Mouse (Mus musculus): ENCODE measurements around the gene Gcgr. TPM values are rescaled to one million over a fixed set of nuclear protein-coding genes. Genes with fewer than 3 reads are reported as not detected.

Gene Gcgr
- total and polyA plus RNA-seq, 3 experiments: not detected

GRCm38 (mm10) chr11:120535145-120535544 lies 4.6 kb downstream of the Gcgr start:
- H3K9me3 ChIP-seq (replicated peaks; ENCODE audit: insufficient read depth, low read length): no peaks in the 10 kb centered on the region
- no peak for TF ChIP-seq MAX (IDR thresholded peaks at IDR 0.05; ENCODE audit: low read length)
- no peak for TF ChIP-seq EP300 (IDR thresholded peaks at IDR 0.05; ENCODE audit: low read depth in 1 of 2, low read length in 2 of 2)
- TF ChIP-seq MYC (IDR thresholded peaks at IDR 0.05; ENCODE audit: low read depth, low read length): no peak
- no peak for TF ChIP-seq JUND (IDR thresholded peaks at IDR 0.05; ENCODE audit: low read depth, low read length)
- TF ChIP-seq MYB (IDR thresholded peaks at IDR 0.05; ENCODE audit: low read depth, low read length): no peak
- no peak for TF ChIP-seq BHLHE40 (IDR thresholded peaks at IDR 0.05; ENCODE audit: borderline replicate concordance, low read depth, low read length)
- no peak overlapping the region for H3K4me3 ChIP-seq (ENCODE audit: control insufficient read depth in 1 of 2, insufficient read depth in 1 of 2, low read depth in 2 of 2, low read length in 2 of 2)
- peaks cover 5 to 10% of the 10 kb centered on the region in 2 experiments; a peak in 2 of 4 replicates for H3K27me3 ChIP-seq (ENCODE audit: control insufficient read depth in 1 of 2, insufficient read depth in 2 of 2, low read length in 2 of 2)
- H3K36me3 ChIP-seq (ENCODE audit: control insufficient read depth in 1 of 2, insufficient read depth in 2 of 2, low read length in 2 of 2): no peaks in the 10 kb centered on the region
- no peak overlapping the region for H3K9ac ChIP-seq (ENCODE audit: control insufficient read depth, low read depth, low read length, poor library complexity, severe bottlenecking)
- no peak overlapping the region for H3K27ac ChIP-seq (ENCODE audit: control insufficient read depth, low read depth, low read length)
- peaks cover 0 to 10% of the 10 kb centered on the region in 2 experiments; a peak in 1 of 4 replicates for H3K4me1 ChIP-seq (ENCODE audit: control insufficient read depth in 1 of 2, insufficient read depth in 2 of 2, low read length in 2 of 2)
- no peaks in the 10 kb centered on the region for H3K79me2 ChIP-seq (ENCODE audit: control insufficient read depth, insufficient read depth, low read length, poor library complexity)
- DNase-seq (ENCODE audit: low read depth, low spot score): no peak

DNA sequence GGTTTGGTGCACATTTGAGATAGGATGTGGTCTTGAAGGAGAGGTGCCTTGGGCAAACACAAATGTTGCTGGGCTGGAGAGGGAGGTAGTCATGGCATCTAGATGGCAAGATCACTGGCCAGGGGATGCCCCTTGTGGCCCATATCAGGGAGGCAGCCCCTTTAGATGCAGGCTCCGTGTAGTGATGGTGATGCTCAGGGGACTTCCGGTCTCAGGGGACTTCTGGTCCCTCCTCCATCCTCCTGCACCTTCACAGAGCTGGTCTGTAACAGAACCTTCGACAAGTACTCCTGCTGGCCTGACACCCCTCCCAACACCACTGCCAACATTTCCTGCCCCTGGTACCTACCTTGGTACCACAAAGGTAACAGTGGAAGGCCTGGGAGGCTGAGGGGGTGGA lies 5.3 kb downstream of the Gcgr start:
- H3K9me3 ChIP-seq (replicated peaks; ENCODE audit: insufficient read depth, low read length): no peaks in the 10 kb centered on the region
- peaks cover 5 to 10% of the 10 kb centered on the region in 2 experiments; a peak in 2 of 4 replicates for H3K27me3 ChIP-seq (ENCODE audit: control insufficient read depth in 1 of 2, insufficient read depth in 2 of 2, low read length in 2 of 2)
- no peaks in the 10 kb centered on the region for H3K36me3 ChIP-seq (ENCODE audit: control insufficient read depth in 1 of 2, insufficient read depth in 2 of 2, low read length in 2 of 2)
- H3K9ac ChIP-seq (ENCODE audit: control insufficient read depth, low read depth, low read length, poor library complexity, severe bottlenecking): no peak overlapping the region
- TF ChIP-seq POLR2A (IDR thresholded peaks at IDR 0.05; ENCODE audit: control insufficient read depth in 1 of 2, insufficient read depth in 1 of 2, low read depth in 1 of 2, low read length in 2 of 2, poor library complexity in 1 of 2): 0 out of 4 replicates have a peak, but pooled peaks of 1 of the 2 experiments have one; percentile 18
- no peak for TF ChIP-seq HCFC1 (IDR thresholded peaks at IDR 0.05; ENCODE audit: low read depth, low read length)
- H3K4me3 ChIP-seq (ENCODE audit: control insufficient read depth in 1 of 2, insufficient read depth in 1 of 2, low read depth in 2 of 2, low read length in 2 of 2): no peak overlapping the region
- no peak overlapping the region for H3K27ac ChIP-seq (ENCODE audit: control insufficient read depth, low read depth, low read length)
- DNase-seq (ENCODE audit: low read depth, low spot score): no peak
- no peaks in the 10 kb centered on the region for H3K79me2 ChIP-seq (ENCODE audit: control insufficient read depth, insufficient read depth, low read length, poor library complexity)
- H3K4me1 ChIP-seq (ENCODE audit: control insufficient read depth in 1 of 2, insufficient read depth in 2 of 2, low read length in 2 of 2): peaks cover 0 to 10% of the 10 kb centered on the region in 2 experiments; a peak in 1 of 4 replicates

DNA sequence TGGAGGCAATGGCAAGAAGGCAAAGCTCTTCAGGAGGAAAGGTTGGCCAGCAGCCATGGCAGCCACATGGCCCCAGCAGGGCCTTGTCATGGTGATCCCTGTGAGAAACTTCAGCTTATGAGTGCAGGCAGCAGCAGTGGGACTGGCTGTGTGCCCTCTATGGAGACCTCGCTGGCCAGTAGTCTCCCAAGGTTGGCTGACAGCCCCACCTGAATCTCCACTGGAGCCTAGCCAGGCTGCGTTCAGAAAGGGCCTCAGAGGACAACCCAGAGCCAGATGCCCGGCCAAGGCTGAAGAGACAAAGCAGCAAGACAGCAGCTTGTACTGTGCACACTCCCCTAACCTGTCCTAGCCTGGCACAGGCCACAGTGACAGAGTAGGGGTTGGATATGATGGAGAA lies 8.0 kb downstream of the Gcgr start:
- H3K4me1 ChIP-seq (ENCODE audit: control insufficient read depth in 1 of 2, insufficient read depth in 2 of 2, low read length in 2 of 2): peaks cover 0 to 10% of the 10 kb centered on the region in 2 experiments; a peak in 1 of 4 replicates
- H3K27ac ChIP-seq (ENCODE audit: control insufficient read depth, low read depth, low read length): no peak overlapping the region

More for the DNA sequence above, 8.0 kb downstream of the Gcgr start:
- no peak overlapping the region for H3K4me3 ChIP-seq (ENCODE audit: control insufficient read depth in 1 of 2, insufficient read depth in 1 of 2, low read depth in 2 of 2, low read length in 2 of 2)
- no peaks in the 10 kb centered on the region for H3K79me2 ChIP-seq (ENCODE audit: control insufficient read depth, insufficient read depth, low read length, poor library complexity)
- no peak for DNase-seq (ENCODE audit: low read depth, low spot score)
- H3K9me3 ChIP-seq (replicated peaks; ENCODE audit: insufficient read depth, low read length): no peaks in the 10 kb centered on the region
- H3K9ac ChIP-seq (ENCODE audit: control insufficient read depth, low read depth, low read length, poor library complexity, severe bottlenecking): no peak overlapping the region
- peaks cover 0 to 1% of the 10 kb centered on the region in 2 experiments; a peak in 1 of 4 replicates for H3K27me3 ChIP-seq (ENCODE audit: control insufficient read depth in 1 of 2, insufficient read depth in 2 of 2, low read length in 2 of 2)
- no peaks in the 10 kb centered on the region for H3K36me3 ChIP-seq (ENCODE audit: control insufficient read depth in 1 of 2, insufficient read depth in 2 of 2, low read length in 2 of 2)
- no peak for TF ChIP-seq ZNF384 (IDR thresholded peaks at IDR 0.05; ENCODE audit: low read depth, low read length)
- TF ChIP-seq MYB (IDR thresholded peaks at IDR 0.05; ENCODE audit: low read depth, low read length): no peak
- TF ChIP-seq TCF12 (IDR thresholded peaks at IDR 0.05; ENCODE audit: low read depth, low read length): no peak
- no peak for TF ChIP-seq BHLHE40 (IDR thresholded peaks at IDR 0.05; ENCODE audit: borderline replicate concordance, low read depth, low read length)
- TF ChIP-seq RAD21 (IDR thresholded peaks at IDR 0.05; ENCODE audit: low read depth, low read length): no peak
- no peak for TF ChIP-seq USF2 (IDR thresholded peaks at IDR 0.05; ENCODE audit: borderline replicate concordance in 1 of 2, insufficient read depth in 1 of 2, low read depth in 1 of 2, low read length in 2 of 2)
- no peak for TF ChIP-seq GATA1 (IDR thresholded peaks at IDR 0.05; ENCODE audit: low read depth, low read length)
- no peak for TF ChIP-seq MAX (IDR thresholded peaks at IDR 0.05; ENCODE audit: low read length)
- no peak for TF ChIP-seq CHD2 (IDR thresholded peaks at IDR 0.05; ENCODE audit: low read length)
- TF ChIP-seq ZMIZ1 (IDR thresholded peaks at IDR 0.05; ENCODE audit: low read depth, low read length): no peak
- no peak for TF ChIP-seq POLR2AphosphoS5 (IDR thresholded peaks at IDR 0.05; ENCODE audit: borderline replicate concordance, low read depth, low read length)
- TF ChIP-seq SMC3 (IDR thresholded peaks at IDR 0.05; ENCODE audit: low read depth, low read length): no peak
- TF ChIP-seq EP300 (IDR thresholded peaks at IDR 0.05; ENCODE audit: low read depth in 1 of 2, low read length in 2 of 2): no peak
- TF ChIP-seq TBP (IDR thresholded peaks at IDR 0.05; ENCODE audit: low read depth, low read length): no peak
- TF ChIP-seq NELFE (IDR thresholded peaks at IDR 0.05; ENCODE audit: low read depth, low read length): no peak
- no peak for TF ChIP-seq MEF2A (IDR thresholded peaks at IDR 0.05; ENCODE audit: extremely low read depth, insufficient replicate concordance, low read depth, low read length, poor library complexity, severe bottlenecking)
- TF ChIP-seq NRF1 (IDR thresholded peaks at IDR 0.05; ENCODE audit: insufficient read depth, low read depth, low read length, poor library complexity, severe bottlenecking): no peak
- TF ChIP-seq ETS1 (IDR thresholded peaks at IDR 0.05; ENCODE audit: low read depth, low read length): no peak
- TF ChIP-seq ELF1 (IDR thresholded peaks at IDR 0.05; ENCODE audit: low read depth, low read length): no peak

Measured in MEL (cell line).